Mouse (Mus musculus): Measurements from ENCODE around the gene Slco3a1. TPM values are rescaled to one million over a fixed set of nuclear protein-coding genes. Genes with fewer than 3 reads are reported as not detected.

Slco3a1 gene
- total RNA-seq, 4 experiments from 2014 or later, result 47.2 to 64.9 (median 57.2) TPM

DNA sequence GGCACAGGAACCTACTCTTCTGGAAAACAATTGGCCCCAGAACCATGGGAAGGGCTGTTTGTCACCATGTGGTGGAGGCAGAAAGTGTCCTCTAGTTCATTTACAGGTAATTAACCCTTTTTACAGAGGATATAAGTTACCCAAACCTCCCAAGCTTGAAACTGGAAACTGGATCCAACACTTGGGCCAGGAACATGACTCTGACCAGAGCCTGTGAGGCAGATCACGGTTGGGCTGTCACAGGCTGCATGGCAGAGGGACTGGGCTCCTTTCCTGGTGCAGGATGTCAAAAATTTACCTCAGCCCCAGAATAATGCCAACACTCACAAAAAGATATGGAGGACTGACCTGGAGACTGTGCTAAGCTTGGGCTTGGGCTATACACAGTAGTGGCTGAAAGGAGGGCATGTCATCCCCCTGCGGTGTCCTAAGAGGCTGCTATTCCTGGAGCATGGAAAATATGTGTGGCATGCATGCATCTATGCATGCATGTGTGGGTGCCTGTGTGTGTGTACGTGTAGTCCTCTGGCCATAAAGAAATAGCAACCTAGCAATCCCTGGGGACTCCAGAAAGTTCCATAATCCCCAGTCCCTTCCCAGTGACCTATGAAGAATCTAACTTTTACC is 171.4 kb downstream of the Slco3a1 start:
- no peak for DNase-seq (ENCODE audit: low spot score in 2 of 2)

DNA sequence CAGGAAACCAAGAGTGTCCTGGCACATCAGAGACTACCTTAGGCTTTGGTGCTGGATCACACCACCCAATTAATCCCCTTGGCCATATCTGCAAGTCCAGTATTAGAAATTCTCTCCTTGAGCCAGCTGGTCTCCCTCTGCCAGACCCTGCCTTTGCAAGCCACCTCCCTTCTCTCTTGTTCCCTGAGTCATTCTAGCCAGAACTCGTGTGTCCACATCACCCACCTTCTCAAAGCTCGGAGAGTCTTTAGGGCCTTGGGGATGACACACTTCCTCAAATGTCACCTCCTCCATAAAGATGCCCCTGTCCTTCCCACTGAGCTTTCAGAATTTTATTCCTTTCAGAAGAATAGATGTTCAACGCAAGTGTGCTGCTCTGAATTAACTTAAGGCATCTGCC is 172.3 kb downstream of the Slco3a1 start:
- no peak for DNase-seq (ENCODE audit: low spot score in 2 of 2)

DNA sequence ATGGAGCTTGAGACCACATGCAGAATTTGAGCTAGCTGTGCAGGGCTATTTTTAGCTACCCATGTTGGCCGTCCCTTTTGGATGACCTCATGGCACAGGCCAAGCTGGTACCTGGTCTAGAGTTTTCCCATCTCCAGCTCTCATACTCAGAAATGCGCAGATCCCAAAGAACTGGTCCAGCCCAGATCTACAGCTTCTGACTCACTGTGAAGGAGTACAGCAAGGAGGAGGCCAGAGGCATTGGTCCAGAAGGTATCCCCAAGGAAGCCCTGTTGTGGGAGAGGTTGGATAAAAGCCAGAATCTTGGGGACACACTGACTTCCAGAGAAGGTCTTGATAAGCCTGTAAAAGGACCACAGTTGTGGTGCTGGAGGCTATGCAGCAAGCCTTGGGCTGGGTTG is 172.7 kb downstream of the Slco3a1 start:
- DNase-seq (ENCODE audit: low spot score in 2 of 2), result no peak

DNA sequence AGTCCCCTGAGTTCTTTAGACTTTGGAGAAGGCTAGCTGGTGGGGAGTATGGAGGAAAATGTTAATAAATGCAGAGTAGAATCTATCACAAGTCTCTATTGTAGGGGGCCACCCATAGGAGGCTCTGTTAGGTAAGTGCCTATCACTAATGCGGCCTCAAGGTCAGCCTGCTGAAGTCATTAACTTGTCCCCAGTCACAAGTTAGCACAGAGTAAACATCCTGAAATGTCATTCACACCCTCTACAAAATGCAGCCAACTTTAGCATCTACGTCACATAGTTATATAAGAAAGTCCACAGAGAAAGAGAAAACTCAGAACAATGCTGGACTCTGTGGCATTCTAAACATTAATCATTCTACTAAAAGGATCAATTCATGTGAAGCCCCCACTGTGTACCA is 173.5 kb downstream of the Slco3a1 start:
- DNase-seq (ENCODE audit: low spot score in 2 of 2), result no peak

DNA sequence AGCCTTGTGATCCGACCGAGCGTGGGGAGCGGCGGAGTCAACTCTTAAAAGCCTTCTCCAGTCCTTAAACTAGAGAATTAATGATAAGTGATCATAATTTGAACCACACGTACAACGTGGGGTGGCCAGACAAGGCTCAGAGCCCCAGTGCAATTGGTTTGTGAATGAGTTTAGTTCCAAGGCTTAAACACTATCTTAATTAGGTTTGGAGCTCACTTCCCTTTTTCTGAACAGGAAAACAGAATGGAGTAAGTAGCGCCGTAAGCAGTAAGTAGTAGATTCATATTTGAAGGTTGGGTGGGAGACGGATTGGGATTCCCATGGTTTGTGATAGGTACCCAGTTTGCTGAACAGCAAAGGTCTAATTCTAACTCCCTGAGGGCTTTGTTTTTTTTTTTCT is 176.7 kb downstream of the Slco3a1 start:
- DNase-seq (ENCODE audit: low spot score in 2 of 2), result no peak

- DNase-seq (ENCODE audit: low spot score in 2 of 2), result no peak
Measured at GRCm38 (mm10) chr7:74376397-74377044, 178.1 kb downstream of the Slco3a1 start.

DNA sequence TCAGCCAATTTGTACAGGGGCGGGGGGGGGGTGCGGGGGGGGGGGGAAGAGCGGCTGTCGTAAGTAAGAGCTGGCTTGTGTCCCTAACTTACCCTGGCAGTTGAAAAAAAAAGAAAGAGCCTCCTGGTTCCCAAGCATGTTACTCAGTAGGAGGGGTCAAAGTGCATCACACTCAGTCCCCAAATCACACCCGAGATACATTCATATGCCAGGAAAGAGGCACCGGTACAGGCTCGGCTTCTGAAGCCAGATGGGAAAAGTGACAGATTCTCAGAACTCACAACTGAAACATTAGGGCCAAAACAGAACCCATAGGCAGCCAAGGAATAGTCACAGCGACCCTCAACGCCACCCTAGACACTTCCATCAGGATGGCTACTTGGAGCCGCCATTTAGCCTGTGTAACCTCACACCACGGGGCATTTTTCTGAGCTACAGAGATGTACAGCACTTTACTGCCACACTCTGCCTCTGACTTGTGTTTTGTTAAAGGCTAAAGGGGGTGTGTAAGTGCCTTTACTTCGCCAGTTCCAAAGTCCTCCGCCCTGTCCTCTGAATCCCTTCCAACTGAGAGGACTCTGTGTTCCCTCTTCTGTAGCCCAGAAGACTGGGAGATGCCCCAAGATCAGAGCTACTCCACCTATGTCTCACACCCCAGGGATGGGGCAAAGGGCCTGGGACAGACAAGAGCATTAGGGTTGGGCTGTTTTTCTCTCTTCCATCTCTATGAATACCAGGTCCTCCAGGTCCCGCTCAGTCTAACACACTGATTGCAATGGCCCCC is 179.2 kb downstream of the Slco3a1 start:
- no peak for DNase-seq (ENCODE audit: low spot score in 2 of 2)

- DNase-seq (ENCODE audit: low spot score in 2 of 2), result no peak
Measured at GRCm38 (mm10) chr7:74373056-74373455, 181.5 kb downstream of the Slco3a1 start.

DNA sequence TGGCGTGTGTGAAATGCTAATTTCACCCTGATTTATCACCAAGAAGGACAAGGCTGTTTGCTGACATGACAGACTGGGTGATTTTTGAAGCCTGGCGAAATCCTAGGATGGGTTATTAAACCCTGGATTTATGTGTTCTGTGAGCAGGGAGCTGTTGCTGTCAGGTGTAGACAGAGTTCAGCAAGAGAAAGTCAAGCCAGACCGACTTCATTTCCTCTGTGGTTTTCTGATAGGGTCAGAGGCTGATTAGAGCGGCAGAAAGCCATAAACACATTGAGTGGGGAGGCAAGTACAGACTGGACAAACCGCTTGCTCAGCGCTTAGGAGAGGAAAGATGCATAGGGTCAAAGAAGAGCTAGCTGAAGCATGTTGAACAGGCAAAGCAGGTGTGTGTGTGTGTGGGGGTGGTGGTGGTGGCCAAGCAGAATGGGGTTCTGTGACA is 182.4 kb downstream of the Slco3a1 start:
- DNase-seq (ENCODE audit: low spot score in 2 of 2), result no peak

DNA sequence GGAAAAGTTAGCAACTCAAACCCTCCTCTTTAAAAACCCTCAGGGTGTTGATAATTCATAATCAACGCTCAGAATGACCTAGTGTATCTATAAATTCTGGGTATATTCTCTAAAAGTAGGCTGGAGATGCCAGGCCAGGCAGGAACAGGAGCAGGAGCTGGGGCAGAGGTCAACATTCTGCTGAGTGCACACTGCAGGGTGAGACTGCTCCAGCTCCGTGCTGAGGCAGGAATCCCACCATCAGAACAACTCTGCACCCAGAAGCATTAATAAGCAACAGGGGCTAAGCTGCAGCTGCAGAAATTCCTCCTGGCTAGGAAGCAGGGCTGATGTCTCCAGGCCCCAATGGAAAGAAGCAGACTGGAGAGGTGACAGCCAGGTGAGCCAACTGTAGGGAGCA is 182.9 kb downstream of the Slco3a1 start:
- no peak for DNase-seq (ENCODE audit: low spot score in 2 of 2)

GRCm38 (mm10) chr7:74371208-74371607 is 183.4 kb downstream of the Slco3a1 start:
- peak in 1 of 2 experiments; percentile 41 for DNase-seq (ENCODE audit: low spot score in 2 of 2)

DNA sequence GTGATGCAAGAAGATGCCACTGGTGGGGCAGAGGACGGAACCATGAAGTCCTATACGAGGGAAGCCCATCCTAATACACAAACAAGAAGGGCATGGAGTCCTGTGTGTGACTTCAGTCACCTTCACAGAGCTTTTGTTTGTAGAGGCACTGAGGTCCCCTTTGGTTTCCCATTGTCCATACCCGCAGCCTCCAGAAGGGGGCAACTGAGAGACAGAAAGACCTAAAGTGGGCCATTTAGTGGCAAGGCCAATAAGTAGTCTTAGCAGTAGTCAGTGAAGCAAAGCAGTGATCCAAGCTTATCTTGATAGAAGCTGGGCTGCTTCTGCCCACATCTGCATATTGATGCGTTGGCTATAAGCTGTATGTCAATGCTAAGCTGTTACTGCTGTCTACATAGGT is 184.9 kb downstream of the Slco3a1 start:
- no peak for DNase-seq (ENCODE audit: low spot score in 2 of 2)

- no peak for DNase-seq (ENCODE audit: low spot score in 2 of 2)
Measured at GRCm38 (mm10) chr7:74368256-74368980, 186.2 kb downstream of the Slco3a1 start.

DNA sequence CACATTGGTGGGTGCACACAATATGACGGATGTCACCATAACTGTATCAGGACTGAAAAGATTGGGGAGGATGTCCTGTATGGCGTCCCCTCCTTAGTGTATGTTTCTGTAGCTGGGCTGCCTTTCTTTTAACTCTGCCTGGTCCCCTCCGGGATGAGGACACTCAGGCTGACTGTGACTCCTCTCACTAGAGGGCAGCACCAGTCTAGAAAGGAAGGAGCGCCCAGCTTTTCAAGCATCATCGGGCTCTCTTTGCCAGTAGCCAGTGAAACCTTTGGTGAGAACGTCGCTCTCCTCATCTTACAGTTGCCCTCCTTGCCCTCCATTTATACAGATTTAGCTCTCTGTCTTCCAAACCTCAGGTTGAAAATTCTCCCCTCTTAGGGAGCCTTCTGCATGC is 187.2 kb downstream of the Slco3a1 start:
- peak in 1 of 2 experiments; percentile 49 for DNase-seq (ENCODE audit: low spot score in 2 of 2)

- DNase-seq (ENCODE audit: low spot score in 2 of 2), result no peak
Measured at GRCm38 (mm10) chr7:74365623-74366022, 189.0 kb downstream of the Slco3a1 start.

DNA sequence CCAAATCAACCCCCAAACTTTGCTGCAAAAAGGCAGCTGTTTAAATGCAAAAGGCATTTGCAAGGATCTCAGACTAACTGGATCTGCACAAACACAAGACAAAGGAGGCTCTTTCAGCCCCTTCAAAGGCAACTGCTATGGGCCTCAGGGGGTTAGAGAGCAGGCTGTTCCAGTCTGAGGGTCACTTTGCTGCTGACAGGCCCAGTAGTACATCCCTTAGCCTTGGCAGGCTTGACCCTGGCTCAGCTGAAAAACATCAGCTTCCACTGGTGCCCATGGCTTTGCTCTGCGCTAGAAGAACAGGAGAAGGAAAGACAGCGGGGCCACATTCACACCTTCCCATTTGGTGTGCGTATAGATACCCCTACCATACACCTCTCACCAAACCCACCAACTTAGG is 189.6 kb downstream of the Slco3a1 start:
- DNase-seq (ENCODE audit: low spot score in 2 of 2), result no peak

DNA sequence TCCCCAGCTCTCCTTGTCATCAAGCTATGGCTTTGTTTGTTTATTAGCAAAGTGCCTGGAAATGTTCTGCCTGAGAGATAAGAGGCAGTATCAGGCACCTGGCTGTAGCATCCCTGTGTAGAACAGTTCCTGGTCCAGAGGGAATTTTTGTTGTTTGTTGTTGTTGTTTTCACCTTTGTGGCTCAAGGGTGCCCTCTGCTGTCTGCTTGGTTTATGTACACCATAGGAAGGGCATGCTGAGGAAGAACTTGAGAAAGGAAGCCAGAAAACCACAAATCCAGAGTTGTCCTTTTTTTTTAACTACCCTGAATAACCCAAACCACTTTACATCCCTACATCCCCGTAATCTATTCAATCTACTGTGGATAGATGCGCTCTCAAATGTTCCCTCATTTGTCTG is 191.1 kb downstream of the Slco3a1 start:
- DNase-seq (ENCODE audit: low spot score in 2 of 2), result no peak

GRCm38 (mm10) chr7:74361677-74362076 is 192.9 kb downstream of the Slco3a1 start:
- no peak for DNase-seq (ENCODE audit: low spot score in 2 of 2)

DNA sequence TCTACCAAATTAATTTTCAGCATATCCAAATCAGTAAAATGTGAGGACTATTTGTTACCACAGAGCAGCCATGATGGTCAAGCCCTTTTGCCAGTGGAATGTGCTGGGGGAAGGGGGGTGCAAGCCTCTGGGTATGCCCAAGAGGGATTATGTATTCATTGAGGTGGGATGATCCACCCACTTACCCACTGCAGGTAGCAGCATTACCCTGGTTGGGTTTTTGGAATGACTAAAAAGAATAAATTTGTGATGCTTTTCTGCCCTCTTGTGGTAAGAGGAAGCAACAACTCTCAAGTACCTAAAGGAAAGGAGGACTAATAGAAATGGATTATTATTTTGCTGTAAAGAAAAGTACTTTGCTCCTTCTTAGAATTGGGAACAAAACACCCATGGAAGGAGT is 197.6 kb downstream of the Slco3a1 start:
- no peak for DNase-seq (ENCODE audit: low spot score in 2 of 2)

GRCm38 (mm10) chr7:74354527-74355256 is 199.9 kb downstream of the Slco3a1 start:
- DNase-seq (ENCODE audit: low spot score in 2 of 2), result peak in 1 of 2 experiments; percentile 51

Data from layer of hippocampus, adult 8-10 months (tissue).